Mouse (Mus musculus) liver, embryonic 13.5 days (tissue): ENCODE measurements at regions not wholly inside any gene's neighbourhood (a gene's known extent, or its start where the extent isn't known, plus 50 kb on each side); places are given as distances from the start of the nearest gene placed in this dataset.

Source experiments
- ATAC-seq: fragments of 200-750 bp; cut with Nextera tagmentation; 2 replicates; pipeline ENCODE4 v1.8.0; 2017; ENCODE audit warnings: low read depth, mild to moderate bottlenecking, moderate number of reproducible peaks, moderate library complexity
- DNase-seq: peaks from one replicate; pipeline ENCODE4 v3.0.0; 2022
- H3K27ac ChIP-seq: fragments of 300-500 bp; sonication (generic); 2 replicates; pipeline ENCODE4 v1.5.1; 2015; ENCODE audit warnings: moderate library complexity, mild to moderate bottlenecking, inconsistent platforms
- H3K27me3 ChIP-seq: fragments of 300-500 bp; sonication (generic); 2 replicates; pipeline ENCODE4 v1.6.1; 2015; ENCODE audit warnings: mild to moderate bottlenecking, inconsistent platforms
- H3K36me3 ChIP-seq: fragments of 300-500 bp; sonication (generic); 2 replicates; pipeline ENCODE4 v1.6.1; 2015; ENCODE audit warnings: mild to moderate bottlenecking, inconsistent platforms
- H3K4me1 ChIP-seq: fragments of 300-500 bp; sonication (generic); replicated peaks from 2 replicates; pipeline ENCODE4 v1.6.1; 2015; ENCODE audit warnings: inconsistent platforms
- H3K4me2 ChIP-seq: fragments of 300-500 bp; sonication (generic); 2 replicates; pipeline ENCODE4 v1.6.1; 2015; ENCODE audit warnings: inconsistent platforms, mild to moderate bottlenecking, moderate library complexity
- H3K4me3 ChIP-seq: fragments of 300-500 bp; sonication (generic); replicated peaks from 2 replicates; pipeline ENCODE4 v1.5.1; 2015; ENCODE audit warnings: mild to moderate bottlenecking, inconsistent platforms
- H3K9ac ChIP-seq: fragments of 300-500 bp; sonication (generic); 2 replicates; pipeline ENCODE4 v1.6.1; 2015; ENCODE audit warnings: mild to moderate bottlenecking, inconsistent platforms
- H3K9me3 ChIP-seq: fragments of 300-500 bp; sonication (generic); replicated peaks from 2 replicates; pipeline ENCODE4 v1.6.1; 2016; ENCODE audit warnings: inconsistent platforms
- WGBS: fragments of 180-500 bp; shearing (Covaris S2); methylation state at CpG from one replicate; pipeline ENCODE4 v1.1.7; 2015; ENCODE audit not compliant: insufficient replicate concordance; 5-methylcytosine and 5-hydroxymethylcytosine counted together

DNA sequence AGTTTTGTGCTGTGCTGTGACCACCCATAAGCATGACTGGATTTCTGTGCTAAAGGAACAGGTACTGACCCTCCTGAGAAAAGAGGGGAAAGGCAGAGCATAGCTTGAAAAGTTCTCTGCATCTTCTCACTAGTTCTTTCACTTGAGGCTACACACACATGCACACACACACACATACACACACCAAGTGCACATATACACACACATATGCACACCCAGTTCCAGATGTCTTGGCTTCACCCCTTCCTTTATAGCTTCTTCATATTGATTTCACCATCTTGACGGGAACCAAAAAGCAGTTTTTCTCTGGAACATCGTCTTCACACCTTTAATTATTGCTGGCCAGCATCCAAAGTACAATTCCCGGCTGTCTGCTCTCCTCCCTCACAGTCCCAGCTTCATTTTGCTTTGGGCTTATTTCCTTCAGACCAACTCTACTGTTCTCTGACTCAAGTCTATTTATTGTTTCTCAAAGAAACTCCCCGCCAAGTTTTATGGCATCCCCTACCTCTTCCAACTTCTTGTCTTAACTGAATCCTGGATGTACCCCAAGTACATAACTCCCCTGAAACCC lies 160.2 kb upstream of the Ptgfr start:
- Histone ChIP-seq H3K9me3 (no peaks in the 10 kb centered on the region), H3K9ac (no peak overlapping the region), H3K36me3 (no peaks in the 10 kb centered on the region), H3K27me3 (no peaks in the 10 kb centered on the region), H3K4me2 (no peak overlapping the region), H3K4me1 (no peaks in the 10 kb centered on the region), H3K4me3 (no peak overlapping the region), H3K27ac (no peak overlapping the region)
- no peak for ATAC-seq
- no peak for DNase-seq
- WGBS: 59% methylated on average over 4 of the region's 4 CpGs

- Histone ChIP-seq H3K9ac (no peak overlapping the region), H3K9me3 (no peaks in the 10 kb centered on the region), H3K4me3 (no peak overlapping the region), H3K27ac (no peak overlapping the region), H3K4me2 (no peak overlapping the region), H3K27me3 (no peaks in the 10 kb centered on the region), H3K4me1 (no peaks in the 10 kb centered on the region), H3K36me3 (no peaks in the 10 kb centered on the region)
- no peak for ATAC-seq
- WGBS: 64% methylated on average over 4 of the region's 4 CpGs
- DNase-seq: no peak
Observed at GRCm38 (mm10) chr3:151997111-151997510, 159.7 kb upstream of the Ptgfr start.

DNA sequence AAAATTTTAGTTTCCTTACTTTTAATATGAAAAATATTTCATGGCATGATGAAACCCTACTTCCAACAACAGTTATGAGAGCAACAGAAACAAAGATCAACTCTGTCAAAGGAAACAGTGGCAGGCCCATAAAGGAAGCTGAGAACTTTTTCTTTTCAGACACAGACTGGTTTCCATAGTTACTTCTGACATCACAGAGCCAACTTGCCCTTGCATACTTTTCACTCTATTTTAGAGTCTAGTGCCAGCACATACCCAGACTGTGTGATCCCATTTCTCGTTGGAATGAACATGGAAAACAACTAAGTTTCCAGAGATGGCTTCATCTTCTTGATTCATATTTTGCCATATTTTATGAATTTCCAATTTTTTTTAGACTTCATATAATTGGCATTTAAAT lies 150.8 kb upstream of the Ptgfr start:
- no peaks in the 10 kb centered on the region for H3K36me3 ChIP-seq
- H3K4me1 ChIP-seq: no peaks in the 10 kb centered on the region
- no peak overlapping the region for H3K27ac ChIP-seq
- H3K9ac ChIP-seq: no peak overlapping the region
- DNase-seq (no peak), ATAC-seq (no peak)
- 50% methylated on average over 1 of the region's 1 CpGs for WGBS
- no peaks in the 10 kb centered on the region for H3K9me3 ChIP-seq
- H3K4me2 ChIP-seq: no peak overlapping the region
- H3K27me3 ChIP-seq: no peaks in the 10 kb centered on the region
- no peak overlapping the region for H3K4me3 ChIP-seq

DNA sequence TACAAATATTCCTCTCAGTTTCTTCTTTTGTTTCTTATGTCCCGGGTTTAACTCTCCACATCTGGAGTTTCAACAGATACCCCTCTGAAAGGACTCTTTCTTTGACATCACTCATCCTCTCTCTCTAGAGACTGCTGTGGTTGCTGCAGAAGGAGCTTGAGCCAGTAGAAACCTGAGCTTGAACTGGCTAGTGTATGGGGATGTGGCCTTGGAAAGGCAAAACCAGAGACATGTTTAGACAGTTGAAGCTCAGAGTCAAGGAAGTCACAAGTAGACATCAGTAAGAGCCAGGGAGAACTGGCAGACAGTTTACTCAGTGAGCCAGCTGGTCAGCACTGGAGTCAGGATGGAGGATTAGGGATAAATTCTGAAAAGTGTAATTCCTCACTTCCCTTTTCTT lies 140.7 kb upstream of the Ptgfr start:
- 63% methylated on average over 1 of the region's 1 CpGs for WGBS
- no peaks in the 10 kb centered on the region for H3K4me1 ChIP-seq
- H3K9me3 ChIP-seq: no peaks in the 10 kb centered on the region
- no peak overlapping the region for H3K4me3 ChIP-seq
- H3K27ac ChIP-seq: no peak overlapping the region
- DNase-seq (no peak), ATAC-seq (no peak)
- H3K27me3 ChIP-seq: no peaks in the 10 kb centered on the region
- H3K4me2 ChIP-seq: no peak overlapping the region
- no peak overlapping the region for H3K9ac ChIP-seq
- H3K36me3 ChIP-seq: no peaks in the 10 kb centered on the region

GRCm38 (mm10) chr3:151977651-151978050 lies 140.2 kb upstream of the Ptgfr start:
- no peak overlapping the region for H3K4me2 ChIP-seq
- 68% methylated on average over 4 of the region's 4 CpGs for WGBS
- H3K27me3 ChIP-seq: no peaks in the 10 kb centered on the region
- no peak overlapping the region for H3K4me3 ChIP-seq
- H3K4me1 ChIP-seq: no peaks in the 10 kb centered on the region
- ATAC-seq (no peak), DNase-seq (no peak)
- H3K27ac ChIP-seq: no peak overlapping the region
- H3K36me3 ChIP-seq: no peaks in the 10 kb centered on the region
- no peak overlapping the region for H3K9ac ChIP-seq
- H3K9me3 ChIP-seq: no peaks in the 10 kb centered on the region

GRCm38 (mm10) chr3:151949865-151950264 lies 112.4 kb upstream of the Ptgfr start:
- H3K9me3 ChIP-seq: no peaks in the 10 kb centered on the region
- no peak overlapping the region for H3K27ac ChIP-seq
- DNase-seq (no peak), ATAC-seq (no peak)
- H3K27me3 ChIP-seq: no peaks in the 10 kb centered on the region
- no peaks in the 10 kb centered on the region for H3K4me1 ChIP-seq
- no peak overlapping the region for H3K4me3 ChIP-seq
- no peak overlapping the region for H3K9ac ChIP-seq
- WGBS: 62% methylated on average over 3 of the region's 3 CpGs
- no peaks in the 10 kb centered on the region for H3K36me3 ChIP-seq
- no peak overlapping the region for H3K4me2 ChIP-seq

DNA sequence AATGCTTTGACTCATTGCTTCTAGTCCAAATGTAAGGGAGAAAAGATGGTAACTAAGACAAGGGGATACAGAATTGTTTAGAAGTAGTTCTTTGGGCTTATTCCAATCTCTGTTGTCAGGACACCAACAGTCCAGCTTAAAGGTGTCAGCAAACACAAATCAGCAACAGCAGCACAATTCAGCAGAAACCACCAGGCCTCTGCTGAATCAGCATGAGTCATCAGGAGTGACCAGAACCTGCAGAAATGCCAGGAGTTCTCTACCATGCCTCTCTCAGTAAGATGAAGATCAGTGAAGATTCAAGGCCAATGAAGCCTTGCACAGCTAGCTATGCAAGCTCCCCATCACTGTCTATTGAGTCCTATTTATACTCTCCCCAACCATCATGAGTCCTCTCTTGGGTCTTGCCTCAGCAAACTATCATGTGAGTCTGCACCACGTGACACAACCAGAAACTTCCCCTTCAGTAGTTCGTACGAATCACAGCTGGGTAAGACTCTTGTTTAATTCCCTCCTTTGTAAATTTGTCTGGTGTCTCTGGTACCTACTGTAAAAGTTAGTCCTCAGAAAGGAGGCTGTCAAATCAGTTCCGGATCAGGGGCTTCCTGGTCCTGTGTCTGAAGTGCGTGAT lies 110.7 kb upstream of the Ptgfr start:
- DNase-seq: no peak
- Histone ChIP-seq H3K9me3 (no peaks in the 10 kb centered on the region), H3K9ac (no peak overlapping the region), H3K27me3 (no peaks in the 10 kb centered on the region), H3K4me1 (no peaks in the 10 kb centered on the region), H3K4me3 (no peak overlapping the region), H3K4me2 (no peak overlapping the region), H3K36me3 (no peaks in the 10 kb centered on the region), H3K27ac (no peak overlapping the region)
- 66% methylated on average over 5 of the region's 5 CpGs for WGBS
- no peak for ATAC-seq

DNA sequence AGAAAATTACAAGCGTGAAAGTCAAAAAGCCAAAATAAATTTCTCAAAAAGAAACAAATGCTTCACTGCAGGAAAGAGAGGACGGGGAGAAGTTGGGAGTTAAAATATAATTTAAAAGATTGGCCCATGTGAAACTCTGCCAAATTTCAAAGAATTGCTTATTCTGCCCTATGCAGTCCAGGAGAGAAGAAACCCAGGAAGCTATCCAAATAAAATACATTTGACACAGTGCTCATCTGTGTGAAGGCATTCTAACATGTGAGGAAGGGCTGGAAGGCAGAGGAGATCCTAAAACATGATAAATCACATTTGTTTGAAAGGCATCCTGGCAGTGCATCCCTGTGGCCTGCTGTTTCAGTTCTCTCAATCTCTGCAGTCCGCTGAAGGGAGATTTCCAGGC lies 108.5 kb upstream of the Ptgfr start:
- 64% methylated on average over 3 of the region's 3 CpGs for WGBS
- no peak overlapping the region for H3K9ac ChIP-seq
- DNase-seq: no peak
- H3K27ac ChIP-seq: no peak overlapping the region
- no peak for ATAC-seq
- no peaks in the 10 kb centered on the region for H3K9me3 ChIP-seq
- H3K4me2 ChIP-seq: no peak overlapping the region
- H3K4me3 ChIP-seq: no peak overlapping the region
- no peaks in the 10 kb centered on the region for H3K36me3 ChIP-seq
- no peaks in the 10 kb centered on the region for H3K4me1 ChIP-seq
- no peaks in the 10 kb centered on the region for H3K27me3 ChIP-seq

GRCm38 (mm10) chr3:151943542-151943941 lies 106.1 kb upstream of the Ptgfr start:
- DNase-seq (no peak), ATAC-seq (peak; percentile 34; the same call in 1 of the 2 replicates)
- H3K9me3 ChIP-seq: no peaks in the 10 kb centered on the region
- no peaks in the 10 kb centered on the region for H3K36me3 ChIP-seq
- no peaks in the 10 kb centered on the region for H3K27me3 ChIP-seq
- no peak overlapping the region for H3K4me3 ChIP-seq
- no peak overlapping the region for H3K9ac ChIP-seq
- no peak overlapping the region for H3K4me2 ChIP-seq
- no peaks in the 10 kb centered on the region for H3K4me1 ChIP-seq
- WGBS: 31% methylated on average over 3 of the region's 3 CpGs
- H3K27ac ChIP-seq: no peak overlapping the region

DNA sequence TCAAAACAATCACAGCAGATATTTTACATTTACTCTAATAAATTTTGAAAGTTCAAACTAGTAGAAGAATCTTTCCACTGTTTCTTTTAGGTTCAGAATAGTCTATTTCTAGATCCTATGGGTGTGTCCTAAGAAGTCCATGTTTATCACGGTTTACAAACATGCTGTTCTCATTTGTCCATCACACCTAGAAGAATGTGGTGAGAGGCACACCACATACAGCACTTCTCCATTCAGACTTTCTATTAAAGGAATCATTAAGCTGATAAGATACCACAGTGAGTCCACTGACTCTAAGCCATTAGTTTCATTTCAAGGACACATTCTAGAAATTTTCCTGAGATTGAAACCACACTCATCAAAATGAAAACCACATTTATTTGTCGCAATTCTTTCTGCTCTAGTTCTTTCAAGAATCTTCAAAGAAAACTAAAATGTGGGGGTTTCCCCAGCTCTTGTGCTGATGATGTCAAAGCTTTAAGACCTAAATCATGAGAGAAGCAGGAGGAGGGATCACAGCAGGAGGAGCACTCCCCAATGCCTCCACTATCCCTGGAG lies 101.1 kb upstream of the Ptgfr start:
- H3K36me3 ChIP-seq: no peaks in the 10 kb centered on the region
- no peaks in the 10 kb centered on the region for H3K4me1 ChIP-seq
- no peak overlapping the region for H3K9ac ChIP-seq
- ATAC-seq (no peak), DNase-seq (no peak)
- no peaks in the 10 kb centered on the region for H3K9me3 ChIP-seq
- H3K27me3 ChIP-seq: no peaks in the 10 kb centered on the region
- no peak overlapping the region for H3K4me2 ChIP-seq
- H3K4me3 ChIP-seq: no peak overlapping the region
- H3K27ac ChIP-seq: no peak overlapping the region
- WGBS: 49% methylated on average over 2 of the region's 2 CpGs

DNA sequence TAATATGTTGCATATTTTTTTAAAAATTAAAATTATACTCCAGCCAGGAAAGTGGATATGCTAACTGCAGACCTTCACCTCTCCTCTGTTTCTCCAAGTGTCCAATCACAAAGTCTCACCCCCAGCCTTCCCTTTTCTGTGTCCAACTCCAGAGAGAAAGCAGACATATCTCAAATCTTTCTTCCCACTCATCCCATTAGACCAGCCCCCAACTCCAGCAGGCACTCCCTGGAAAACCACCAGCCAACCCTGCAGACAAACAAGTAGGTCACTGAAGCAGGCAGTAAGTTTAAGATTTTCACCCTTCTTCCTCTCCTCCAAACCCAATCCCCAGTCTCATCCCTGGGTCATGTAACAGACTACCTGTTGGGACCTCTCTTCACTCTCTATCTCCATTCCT lies 94.2 kb upstream of the Ptgfr start:
- Histone ChIP-seq H3K4me1 (no peaks in the 10 kb centered on the region), H3K4me2 (no peak overlapping the region), H3K9me3 (no peaks in the 10 kb centered on the region), H3K4me3 (no peak overlapping the region), H3K27me3 (no peaks in the 10 kb centered on the region), H3K27ac (no peak overlapping the region), H3K36me3 (no peaks in the 10 kb centered on the region), H3K9ac (no peak overlapping the region)
- ATAC-seq: no peak
- DNase-seq: no peak

DNA sequence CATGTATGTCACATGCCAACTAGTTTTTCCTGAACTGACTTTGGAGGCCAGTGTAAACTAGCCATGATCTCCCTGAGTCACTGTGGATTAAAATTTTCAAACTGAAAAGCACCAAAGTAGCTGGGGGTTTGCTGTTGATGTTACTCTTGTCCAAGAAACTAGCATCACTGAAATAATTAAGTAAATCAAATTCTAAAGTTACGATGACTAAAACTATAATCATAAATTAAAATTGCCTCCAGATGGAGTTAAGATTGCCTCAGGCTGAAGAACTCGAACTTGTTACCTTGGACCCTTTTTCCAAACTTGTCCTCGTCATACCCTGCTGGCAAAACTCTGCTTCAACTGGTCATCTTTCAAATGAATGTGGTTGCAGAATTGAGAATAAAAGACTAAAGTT lies 93.7 kb upstream of the Ptgfr start:
- DNase-seq (no peak), ATAC-seq (no peak)
- no peak overlapping the region for H3K4me3 ChIP-seq
- no peak overlapping the region for H3K9ac ChIP-seq
- H3K36me3 ChIP-seq: no peaks in the 10 kb centered on the region
- no peaks in the 10 kb centered on the region for H3K27me3 ChIP-seq
- 52% methylated on average over 3 of the region's 3 CpGs for WGBS
- no peak overlapping the region for H3K4me2 ChIP-seq
- no peak overlapping the region for H3K27ac ChIP-seq
- 0 out of 2 replicates have a peak, but pooled peaks cover 1% of the 10 kb centered on the region for H3K9me3 ChIP-seq
- no peaks in the 10 kb centered on the region for H3K4me1 ChIP-seq
